Mouse (Mus musculus) ES-Bruce4 (cell line): ENCODE measurements around the gene Tom1l2.

Source experiments
- CTCF ChIP-seq: IDR thresholded peaks from one replicate; pipeline ENCODE4 v1.8.1; 2011; ENCODE audit warnings: low read depth, low read length
- EP300 ChIP-seq: IDR thresholded peaks from 2 replicates; pipeline ENCODE4 v1.6.1; 2011; ENCODE audit warnings: low read depth, low read length; ENCODE audit not compliant: insufficient read depth
- POLR2A ChIP-seq: IDR thresholded peaks from one replicate; pipeline ENCODE4 v1.8.1; 2011; ENCODE audit warnings: low read length; ENCODE audit not compliant: insufficient read depth

GRCm38 (mm10) chr11:60202710-60203638, 149.7 kb downstream of the Tom1l2 start:
- no peak for TF ChIP-seq CTCF
- TF ChIP-seq EP300 = no peak
- no peak for TF ChIP-seq POLR2A
